Mouse (Mus musculus) embryo, embryonic 10.5 days (tissue): ENCODE measurements at regions not wholly inside any gene's neighbourhood (a gene's known extent, or its start where the extent isn't known, plus 50 kb on each side); places are given as distances from the start of the nearest gene placed in this dataset.

Experiments used
- DNase-seq: peaks from one replicate; pipeline ENCODE4 v3.0.0-alpha.2; 2015; ENCODE audit warnings: low spot score

- DNase-seq = no peak
Observed at GRCm38 (mm10) chr9:41222346-41223015, 61.0 kb upstream of the Ubash3b start.

- DNase-seq = no peak
Observed at GRCm38 (mm10) chr9:41221110-41221790, 59.8 kb upstream of the Ubash3b start.

GRCm38 (mm10) chr9:41220105-41220669 is 58.7 kb upstream of the Ubash3b start:
- no peak for DNase-seq

GRCm38 (mm10) chr9:41218702-41219101 is 57.2 kb upstream of the Ubash3b start:
- no peak for DNase-seq

- DNase-seq = no peak
Observed at GRCm38 (mm10) chr9:41216248-41216647, 54.8 kb upstream of the Ubash3b start.

GRCm38 (mm10) chr9:41215026-41215425 is 53.5 kb upstream of the Ubash3b start:
- no peak for DNase-seq

- peak; percentile 28 for DNase-seq
Observed at GRCm38 (mm10) chr9:41212943-41213529, 51.5 kb upstream of the Ubash3b start.

- peak; percentile 87 for DNase-seq
Observed at GRCm38 (mm10) chr9:41212303-41212901, 50.9 kb upstream of the Ubash3b start.

GRCm38 (mm10) chr9:41211865-41212302 is 50.4 kb upstream of the Ubash3b start:
- no peak for DNase-seq
